Mouse (Mus musculus) heart, embryonic 13.5 days (tissue): ENCODE measurements at regions not wholly inside any gene's neighbourhood (a gene's known extent, or its start where the extent isn't known, plus 50 kb on each side); places are given as distances from the start of the nearest gene placed in this dataset.

ENCODE experiments used
- ATAC-seq: fragments of 200-750 bp; cut with Nextera tagmentation; 2 replicates; pipeline ENCODE4 v1.8.0; 2017; ENCODE audit warnings: moderate TSS enrichment; ENCODE audit not compliant: insufficient number of reproducible peaks, low FRiP score, low TSS enrichment; ENCODE audit errors: extremely low read depth
- H3K27ac ChIP-seq: fragments of 300-500 bp; sonication (generic); replicated peaks from 2 replicates; pipeline ENCODE4 v1.5.1; 2015; ENCODE audit warnings: moderate library complexity, mild to moderate bottlenecking, inconsistent platforms
- H3K27me3 ChIP-seq: fragments of 300-500 bp; sonication (generic); replicated peaks from 2 replicates; pipeline ENCODE4 v1.6.1; 2015; ENCODE audit warnings: mild to moderate bottlenecking, inconsistent platforms
- H3K36me3 ChIP-seq: fragments of 300-500 bp; sonication (generic); 2 replicates; pipeline ENCODE4 v1.6.1; 2015; ENCODE audit warnings: mild to moderate bottlenecking, inconsistent platforms
- H3K4me1 ChIP-seq: fragments of 300-500 bp; sonication (generic); 2 replicates; pipeline ENCODE4 v1.6.1; 2015; ENCODE audit warnings: inconsistent platforms
- H3K4me2 ChIP-seq: fragments of 300-500 bp; sonication (generic); 2 replicates; pipeline ENCODE4 v1.6.1; 2015; ENCODE audit warnings: inconsistent platforms, mild to moderate bottlenecking, moderate library complexity
- H3K4me3 ChIP-seq: fragments of 300-500 bp; sonication (generic); 2 replicates; pipeline ENCODE4 v1.5.1; 2015; ENCODE audit warnings: moderate library complexity, mild to moderate bottlenecking, inconsistent platforms
- H3K9ac ChIP-seq: fragments of 300-500 bp; sonication (generic); 2 replicates; pipeline ENCODE4 v1.6.1; 2015; ENCODE audit warnings: inconsistent platforms, mild to moderate bottlenecking, moderate library complexity
- H3K9me3 ChIP-seq: fragments of 300-500 bp; sonication (generic); 2 replicates; pipeline ENCODE4 v1.6.1; 2016; ENCODE audit warnings: inconsistent platforms
- WGBS: fragments of 180-500 bp; shearing (Covaris S2); methylation state at CpG from one replicate; pipeline ENCODE4 v1.1.7; 2015; ENCODE audit warnings: mixed read lengths; 5-methylcytosine and 5-hydroxymethylcytosine counted together

DNA sequence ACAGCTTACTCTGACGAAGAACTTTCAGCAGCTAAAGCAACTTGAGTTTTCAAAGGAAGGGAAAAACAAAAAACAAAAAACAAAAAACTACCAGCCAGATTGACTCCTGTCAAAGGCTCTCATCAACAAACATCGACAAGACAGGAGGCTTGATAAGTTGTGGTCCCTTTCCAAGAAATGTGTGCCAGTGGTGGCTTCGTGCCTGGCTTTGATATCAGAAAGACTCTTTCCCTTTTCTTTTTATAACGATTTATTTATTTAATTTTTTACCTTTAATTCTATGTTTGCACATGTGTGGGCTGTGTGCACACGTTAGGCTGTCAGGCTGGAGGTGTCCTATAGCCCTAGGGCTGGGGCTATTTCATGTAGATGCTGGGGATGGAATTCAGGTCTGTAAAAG, 60.4 kb downstream of the Dact1 start:
- 51% methylated on average over 5 of the region's 5 CpGs for WGBS
- Histone ChIP-seq H3K27me3 (peaks cover 6% of the 10 kb centered on the region; the same call in 1 of the 2 replicates), H3K27ac (no peak overlapping the region), H3K4me2 (no peak overlapping the region), H3K36me3 (no peaks in the 10 kb centered on the region), H3K9me3 (no peaks in the 10 kb centered on the region), H3K9ac (no peak overlapping the region), H3K4me1 (peaks cover 24% of the 10 kb centered on the region; the same call in 1 of the 2 replicates), H3K4me3 (no peak overlapping the region)
- ATAC-seq: no peak

DNA sequence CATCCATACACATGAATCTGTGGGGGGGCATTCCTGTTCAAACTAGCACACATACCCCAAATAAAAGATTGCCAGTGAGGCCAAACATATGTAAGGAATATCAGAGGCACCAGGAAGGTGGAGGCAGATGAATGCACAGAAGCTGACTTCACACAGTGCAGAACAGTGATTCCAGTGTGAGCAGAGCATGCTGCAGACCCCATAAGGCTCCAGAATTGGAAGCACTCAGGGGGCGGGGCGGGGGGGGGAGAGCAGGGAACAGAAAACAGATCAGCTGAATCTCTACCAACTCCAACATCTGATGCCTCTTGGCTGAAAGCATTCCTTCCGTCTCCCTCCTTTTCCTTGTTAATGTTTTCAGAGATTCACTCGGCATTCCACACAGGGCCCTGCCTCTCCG, 62.3 kb downstream of the Dact1 start:
- Histone ChIP-seq H3K36me3 (no peaks in the 10 kb centered on the region), H3K27me3 (peaks cover 6% of the 10 kb centered on the region; the same call in 1 of the 2 replicates), H3K9me3 (no peaks in the 10 kb centered on the region), H3K4me1 (peaks cover 15% of the 10 kb centered on the region; the same call in 1 of the 2 replicates), H3K4me3 (no peak overlapping the region), H3K9ac (no peak overlapping the region), H3K27ac (no peak overlapping the region), H3K4me2 (no peak overlapping the region)
- WGBS: 67% methylated on average over 5 of the region's 5 CpGs
- ATAC-seq: no peak

DNA sequence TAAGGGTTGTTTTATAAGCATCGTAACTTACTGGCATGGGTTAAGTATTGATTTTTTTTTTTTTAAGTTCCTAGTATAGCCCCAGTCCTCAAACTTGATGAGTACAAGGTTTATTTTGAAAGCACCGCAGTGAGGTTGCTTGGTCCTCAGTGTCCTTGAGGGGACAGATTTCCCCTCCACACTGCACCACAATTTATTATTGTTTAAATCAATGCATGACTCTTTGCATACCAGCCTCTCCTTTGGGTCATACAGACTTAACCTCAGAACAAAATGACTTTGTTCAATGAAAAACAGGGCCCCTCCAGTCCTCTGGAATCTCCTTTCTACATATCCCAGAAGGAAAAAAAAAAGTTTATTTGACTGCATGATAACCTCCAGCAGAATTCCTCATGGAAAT, 63.9 kb downstream of the Dact1 start:
- H3K9me3 ChIP-seq: no peaks in the 10 kb centered on the region
- H3K4me2 ChIP-seq: no peak overlapping the region
- ATAC-seq: no peak
- no peaks in the 10 kb centered on the region for H3K36me3 ChIP-seq
- no peaks in the 10 kb centered on the region; the same call in 1 of the 2 replicates for H3K27me3 ChIP-seq
- no peak overlapping the region for H3K4me3 ChIP-seq
- no peak overlapping the region for H3K9ac ChIP-seq
- H3K27ac ChIP-seq: no peak overlapping the region
- H3K4me1 ChIP-seq: peaks cover 12% of the 10 kb centered on the region; the same call in 1 of the 2 replicates
- 71% methylated on average over 2 of the region's 2 CpGs for WGBS

DNA sequence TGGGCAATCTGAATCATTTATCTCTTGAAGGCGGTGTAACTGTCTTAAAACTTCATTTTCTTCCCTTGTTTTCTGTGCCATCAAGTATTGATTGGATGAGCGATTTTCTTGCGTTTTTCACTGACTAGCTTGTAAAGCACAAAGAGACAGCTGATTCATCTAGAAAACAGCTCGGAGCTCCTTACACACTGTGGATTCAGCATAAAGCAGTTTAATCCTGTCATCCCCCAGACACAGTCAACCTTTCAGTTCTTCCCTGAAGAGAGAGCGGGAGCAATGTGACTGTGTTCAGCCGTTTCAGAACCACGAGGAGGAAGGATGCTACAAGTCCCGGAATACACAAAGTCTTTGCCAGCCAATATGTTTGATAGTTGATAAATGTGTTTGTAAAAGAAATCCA, 66.8 kb downstream of the Dact1 start:
- Histone ChIP-seq H3K9me3 (no peaks in the 10 kb centered on the region), H3K4me1 (0 out of 2 replicates have a peak, but pooled peaks cover 4% of the 10 kb centered on the region), H3K4me2 (no peak overlapping the region), H3K9ac (no peak overlapping the region), H3K27ac (no peak overlapping the region), H3K4me3 (no peak overlapping the region), H3K27me3 (no peaks in the 10 kb centered on the region), H3K36me3 (no peaks in the 10 kb centered on the region)
- WGBS: 51% methylated on average over 8 of the region's 8 CpGs
- no peak for ATAC-seq

DNA sequence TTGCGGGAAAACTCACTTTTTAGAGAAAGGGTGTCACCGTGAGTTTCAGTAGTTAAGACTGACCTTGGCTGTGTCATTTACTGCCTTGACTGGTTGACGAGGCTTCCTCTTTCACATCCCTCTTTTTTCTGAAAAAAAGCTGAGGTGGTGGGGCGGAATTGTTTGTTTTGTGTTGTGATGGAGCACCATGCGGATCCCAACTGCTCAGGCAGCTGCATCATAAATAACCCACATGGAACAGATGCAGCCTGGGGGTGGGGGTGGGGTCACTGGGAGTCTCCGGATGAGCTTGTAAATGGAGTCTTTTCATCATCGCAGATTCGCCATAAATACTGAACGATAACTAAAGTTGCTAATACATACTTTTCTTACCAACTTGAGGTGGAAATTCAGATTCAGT, 67.3 kb downstream of the Dact1 start:
- H3K4me2 ChIP-seq: 0 out of 2 replicates have a peak overlapping the region, but pooled peaks have one; percentile 8
- no peak for ATAC-seq
- H3K27me3 ChIP-seq: no peaks in the 10 kb centered on the region
- no peak overlapping the region for H3K4me3 ChIP-seq
- no peaks in the 10 kb centered on the region for H3K36me3 ChIP-seq
- WGBS: 57% methylated on average over 9 of the region's 9 CpGs
- H3K9me3 ChIP-seq: no peaks in the 10 kb centered on the region
- H3K9ac ChIP-seq: no peak overlapping the region
- no peak overlapping the region for H3K27ac ChIP-seq
- 0 out of 2 replicates have a peak, but pooled peaks cover 4% of the 10 kb centered on the region for H3K4me1 ChIP-seq

DNA sequence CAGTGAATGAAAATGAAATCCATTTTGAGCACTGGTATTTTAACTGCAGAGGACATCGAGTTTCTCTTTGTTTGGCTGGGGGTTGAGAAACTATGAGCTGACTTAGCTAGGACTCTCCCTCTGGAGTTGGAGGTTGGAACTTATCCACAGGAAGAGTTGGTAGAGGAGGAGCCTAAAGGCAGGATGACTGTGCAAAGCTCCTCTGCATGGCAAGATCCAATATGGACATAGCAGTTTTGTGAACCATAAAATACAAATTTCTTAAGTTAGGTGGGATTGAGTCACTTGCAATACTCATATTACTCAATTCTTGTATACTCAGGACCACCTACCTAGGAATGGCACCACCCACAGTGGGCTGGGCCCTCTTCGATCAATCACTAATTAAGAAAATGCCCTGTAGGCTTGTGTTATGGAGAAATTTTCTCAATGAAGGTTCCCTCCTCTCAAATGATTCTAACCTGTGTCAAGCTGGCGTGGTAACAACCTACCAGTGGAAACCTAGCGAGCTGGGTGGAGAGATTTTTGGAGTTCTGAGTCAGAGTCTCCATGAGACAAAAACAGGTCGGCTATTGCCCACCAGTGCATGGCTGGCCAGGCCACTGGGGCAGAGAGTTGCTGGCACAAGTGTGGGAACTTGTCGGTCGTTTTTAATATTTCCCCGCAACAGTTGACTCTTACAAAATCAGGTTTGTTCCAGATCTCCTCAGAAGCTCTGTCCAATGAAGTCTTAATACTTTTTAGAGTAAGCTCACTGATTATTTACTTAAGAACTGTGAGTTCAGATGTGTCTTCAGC, 70.1 kb downstream of the Dact1 start:
- no peak for ATAC-seq
- Histone ChIP-seq H3K4me1 (no peaks in the 10 kb centered on the region), H3K9me3 (no peaks in the 10 kb centered on the region), H3K27ac (no peak overlapping the region), H3K27me3 (no peaks in the 10 kb centered on the region), H3K4me3 (no peak overlapping the region), H3K36me3 (no peaks in the 10 kb centered on the region), H3K4me2 (no peak overlapping the region), H3K9ac (no peak overlapping the region)
- WGBS: 84% methylated on average over 8 of the region's 8 CpGs

DNA sequence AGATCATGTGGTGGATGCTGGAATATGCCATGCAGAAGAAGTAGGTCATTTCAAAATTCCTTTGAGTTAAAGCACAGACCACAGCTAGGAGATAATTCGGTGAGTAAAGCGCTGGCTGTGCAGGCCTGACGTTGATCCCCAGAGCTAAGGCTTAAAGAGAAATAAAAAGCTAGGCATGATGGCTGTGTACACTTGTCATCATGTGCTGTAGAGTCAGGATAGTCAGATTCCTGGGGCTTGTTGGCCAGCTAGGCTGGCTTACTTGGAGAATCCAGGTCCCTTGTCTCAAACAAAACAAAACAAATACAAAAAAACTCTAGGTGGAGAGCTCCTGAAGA, 70.7 kb downstream of the Dact1 start:
- Histone ChIP-seq H3K9ac (no peak overlapping the region), H3K4me1 (no peaks in the 10 kb centered on the region), H3K4me3 (no peak overlapping the region), H3K27me3 (no peaks in the 10 kb centered on the region), H3K27ac (no peak overlapping the region), H3K9me3 (no peaks in the 10 kb centered on the region), H3K4me2 (no peak overlapping the region), H3K36me3 (no peaks in the 10 kb centered on the region)
- no peak for ATAC-seq
- 48% methylated on average over 3 of the region's 3 CpGs for WGBS

DNA sequence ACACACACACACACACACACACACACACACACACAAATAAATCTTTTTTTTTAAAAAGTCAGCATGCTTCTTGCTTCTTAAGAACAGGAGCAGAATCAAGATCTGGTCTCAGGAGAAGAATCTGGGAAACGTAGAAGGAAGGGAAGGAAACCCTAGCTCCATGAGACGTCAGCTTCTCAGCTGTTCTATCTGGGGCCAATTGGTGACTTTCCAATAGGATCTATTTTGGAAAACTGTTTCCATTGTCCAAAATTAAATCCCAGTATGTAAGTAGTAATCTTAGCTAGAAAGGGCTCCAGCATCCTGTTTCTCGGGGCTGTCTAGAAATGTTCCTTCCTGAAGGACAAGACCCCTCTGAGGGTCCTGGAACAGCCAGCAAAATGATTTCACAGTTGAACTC, 76.6 kb downstream of the Dact1 start:
- WGBS: 64% methylated on average over 3 of the region's 3 CpGs

DNA sequence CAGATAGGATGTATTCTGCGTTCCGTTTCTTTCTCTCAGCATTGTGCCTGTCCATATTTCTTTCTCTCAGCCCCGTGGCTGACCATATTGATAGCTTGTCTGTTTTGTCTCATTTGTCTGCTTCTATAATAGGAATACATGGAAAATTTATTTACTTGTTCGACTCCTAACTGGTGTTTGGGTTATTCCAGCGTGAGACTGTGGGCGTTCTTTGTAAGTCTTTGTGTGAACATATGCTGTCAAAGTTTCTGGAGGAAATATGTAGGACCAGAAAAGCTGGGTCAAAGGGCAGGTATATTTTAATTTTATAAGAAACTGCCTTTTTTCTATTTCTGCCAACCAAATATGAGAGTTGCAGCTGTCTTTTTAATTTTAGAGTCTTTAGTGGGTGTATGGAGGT, 81.8 kb downstream of the Dact1 start:
- H3K9me3 ChIP-seq: no peaks in the 10 kb centered on the region
- H3K36me3 ChIP-seq: no peaks in the 10 kb centered on the region
- H3K27me3 ChIP-seq: no peaks in the 10 kb centered on the region; the same call in 1 of the 2 replicates
- H3K4me1 ChIP-seq: no peaks in the 10 kb centered on the region
- WGBS: 62% methylated on average over 6 of the region's 6 CpGs
- no peak for ATAC-seq
- no peak overlapping the region for H3K9ac ChIP-seq
- H3K27ac ChIP-seq: no peak overlapping the region
- no peak overlapping the region for H3K4me2 ChIP-seq
- no peak overlapping the region for H3K4me3 ChIP-seq

More for the DNA sequence above, 76.6 kb downstream of the Dact1 start:
- no peaks in the 10 kb centered on the region for H3K36me3 ChIP-seq
- no peaks in the 10 kb centered on the region for H3K27me3 ChIP-seq
- no peak overlapping the region for H3K9ac ChIP-seq
- no peak for ATAC-seq
- no peak overlapping the region for H3K4me2 ChIP-seq
- H3K9me3 ChIP-seq: no peaks in the 10 kb centered on the region
- no peak overlapping the region for H3K4me3 ChIP-seq
- H3K27ac ChIP-seq: no peak overlapping the region
- no peaks in the 10 kb centered on the region for H3K4me1 ChIP-seq

DNA sequence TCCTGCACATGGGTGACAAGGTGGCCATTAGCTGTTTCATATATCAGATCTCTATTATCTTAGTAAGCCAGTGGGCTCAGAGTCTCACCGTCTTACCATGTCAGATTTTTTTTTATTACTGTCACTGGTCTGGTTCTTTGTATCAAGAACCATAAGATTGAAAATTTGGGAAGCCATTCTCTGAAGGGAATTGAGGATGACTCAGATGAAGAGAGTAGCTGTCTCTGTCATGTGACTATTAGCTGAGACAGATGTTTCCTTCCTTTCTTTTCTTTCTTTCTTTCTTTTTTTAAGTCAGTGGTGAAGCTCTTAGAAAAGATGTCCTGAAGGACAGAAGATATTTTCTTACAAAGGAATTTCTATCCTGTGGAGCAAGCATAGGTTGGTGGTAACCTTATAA, 84.1 kb downstream of the Dact1 start:
- Histone ChIP-seq H3K27ac (no peak overlapping the region), H3K36me3 (no peaks in the 10 kb centered on the region), H3K4me2 (no peak overlapping the region), H3K4me1 (no peaks in the 10 kb centered on the region), H3K9me3 (no peaks in the 10 kb centered on the region), H3K9ac (no peak overlapping the region), H3K4me3 (no peak overlapping the region), H3K27me3 (no peaks in the 10 kb centered on the region; the same call in 1 of the 2 replicates)
- ATAC-seq: no peak
- 61% methylated on average over 1 of the region's 1 CpGs for WGBS

DNA sequence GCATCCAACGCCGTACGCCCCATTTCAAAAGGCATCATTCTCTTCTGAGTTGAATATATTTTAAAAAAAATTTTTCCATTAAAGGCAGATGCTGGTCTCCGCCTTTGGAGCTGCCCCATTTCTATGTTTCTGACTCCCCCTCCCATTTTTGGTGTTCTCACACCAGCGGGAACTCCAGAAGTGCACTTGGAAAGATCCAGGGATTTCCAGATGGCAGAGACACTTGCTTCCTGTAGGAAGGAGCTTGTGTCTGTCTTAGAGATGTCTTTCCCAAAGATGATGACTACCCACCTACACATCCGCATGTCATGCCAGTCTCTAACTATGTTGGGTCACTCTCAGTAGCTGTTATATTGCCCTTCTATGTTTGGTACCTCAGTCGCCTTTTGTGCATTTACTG, 87.8 kb downstream of the Dact1 start:
- H3K4me3 ChIP-seq: no peak overlapping the region
- WGBS: 85% methylated on average over 7 of the region's 7 CpGs
- no peaks in the 10 kb centered on the region for H3K9me3 ChIP-seq
- H3K27me3 ChIP-seq: no peaks in the 10 kb centered on the region; the same call in 1 of the 2 replicates
- peaks cover 13% of the 10 kb centered on the region for H3K4me1 ChIP-seq
- ATAC-seq: no peak
- H3K4me2 ChIP-seq: no peak overlapping the region
- no peak overlapping the region for H3K27ac ChIP-seq
- H3K36me3 ChIP-seq: no peaks in the 10 kb centered on the region
- no peak overlapping the region for H3K9ac ChIP-seq

DNA sequence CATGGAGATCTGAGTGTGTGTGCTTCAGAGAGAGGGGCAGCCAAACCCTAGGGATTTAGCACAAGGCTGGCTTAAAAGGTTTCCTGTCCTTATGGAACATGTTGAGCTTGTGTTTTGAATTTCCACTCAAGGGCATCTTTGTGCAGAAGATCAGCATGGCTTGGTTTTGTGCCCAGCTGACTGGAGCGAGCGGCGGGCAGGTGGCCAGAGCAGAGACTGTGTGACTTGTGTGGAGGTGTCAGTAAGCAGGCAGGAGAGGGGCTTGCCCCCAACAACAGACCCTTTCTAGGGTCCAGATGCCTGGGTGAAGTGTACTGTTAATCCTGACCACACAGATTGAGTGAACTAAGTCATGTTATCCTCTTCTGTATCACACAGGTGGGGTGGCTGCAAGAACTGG, 89.0 kb downstream of the Dact1 start:
- no peaks in the 10 kb centered on the region; the same call in 1 of the 2 replicates for H3K27me3 ChIP-seq
- H3K4me3 ChIP-seq: no peak overlapping the region
- no peak for ATAC-seq
- H3K27ac ChIP-seq: no peak overlapping the region
- H3K4me1 ChIP-seq: peaks cover 13% of the 10 kb centered on the region
- no peak overlapping the region for H3K9ac ChIP-seq
- no peak overlapping the region for H3K4me2 ChIP-seq
- H3K36me3 ChIP-seq: no peaks in the 10 kb centered on the region
- no peaks in the 10 kb centered on the region for H3K9me3 ChIP-seq
- 81% methylated on average over 3 of the region's 3 CpGs for WGBS
